Mouse (Mus musculus): Measurements from ENCODE around the gene Lmna. TPM values are rescaled to one million over a fixed set of nuclear protein-coding genes. Genes with fewer than 3 reads are reported as not detected.

Gene Lmna
- polyA plus RNA-seq, 1 experiment = 353 TPM

GRCm38 (mm10) chr3:88512141-88512895, 2.6 kb upstream of the Lmna start:
- H3K27me3 ChIP-seq (ENCODE audit: control insufficient read depth, insufficient read depth, low read length) = no peaks in the 10 kb centered on the region
- H3K36me3 ChIP-seq (ENCODE audit: control insufficient read depth, insufficient read depth, low read length) = no peaks in the 10 kb centered on the region
- H3K27ac ChIP-seq (ENCODE audit: insufficient read depth, low read depth, low read length) = peak overlapping the region; percentile 96
- 34% methylated on average over 6 of the region's 6 CpGs for WGBS
- H3K4me3 ChIP-seq (ENCODE audit: low read depth, low read length) = no peak overlapping the region
- peaks cover 57% of the 10 kb centered on the region for H3K4me1 ChIP-seq (ENCODE audit: control insufficient read depth, insufficient read depth, insufficient read length, low read length)
- TF ChIP-seq POLR2A (IDR thresholded peaks at IDR 0.05; ENCODE audit: low read depth, low read length) (no peak), CTCF (IDR thresholded peaks at IDR 0.05; ENCODE audit: extremely low read depth, insufficient read length, insufficient replicate concordance, low read depth, low read length) (no peak)

- 61% methylated on average over 4 of the region's 4 CpGs for WGBS
- no peaks in the 10 kb centered on the region for H3K36me3 ChIP-seq (ENCODE audit: control insufficient read depth, insufficient read depth, low read length)
- H3K4me3 ChIP-seq (ENCODE audit: low read depth, low read length) = no peak overlapping the region
- peaks cover 57% of the 10 kb centered on the region for H3K4me1 ChIP-seq (ENCODE audit: control insufficient read depth, insufficient read depth, insufficient read length, low read length)
- peak overlapping the region; percentile 96; the same call in 1 of the 2 replicates for H3K27ac ChIP-seq (ENCODE audit: insufficient read depth, low read depth, low read length)
- H3K27me3 ChIP-seq (ENCODE audit: control insufficient read depth, insufficient read depth, low read length) = no peaks in the 10 kb centered on the region
- TF ChIP-seq CTCF (IDR thresholded peaks at IDR 0.05; ENCODE audit: extremely low read depth, insufficient read length, insufficient replicate concordance, low read depth, low read length) = no peak
- no peak for TF ChIP-seq POLR2A (IDR thresholded peaks at IDR 0.05; ENCODE audit: low read depth, low read length)
Observed at GRCm38 (mm10) chr3:88511559-88511958, 1.8 kb upstream of the Lmna start.

GRCm38 (mm10) chr3:88510421-88511289, 899 bp upstream of the Lmna start:
- Histone ChIP-seq H3K4me1 (ENCODE audit: control insufficient read depth, insufficient read depth, insufficient read length, low read length) (peaks cover 51% of the 10 kb centered on the region), H3K27ac (ENCODE audit: insufficient read depth, low read depth, low read length) (peak overlapping the region; percentile 69), H3K27me3 (ENCODE audit: control insufficient read depth, insufficient read depth, low read length) (no peaks in the 10 kb centered on the region), H3K4me3 (ENCODE audit: low read depth, low read length) (peak overlapping the region; percentile 64; the same call in 1 of the 2 replicates), H3K36me3 (ENCODE audit: control insufficient read depth, insufficient read depth, low read length) (no peaks in the 10 kb centered on the region)
- WGBS = 53% methylated on average over 13 of the region's 13 CpGs
- TF ChIP-seq POLR2A (IDR thresholded peaks at IDR 0.05; ENCODE audit: low read depth, low read length) = no peak
- TF ChIP-seq CTCF (IDR thresholded peaks at IDR 0.05; ENCODE audit: extremely low read depth, insufficient read length, insufficient replicate concordance, low read depth, low read length) = no peak

- H3K27ac ChIP-seq (ENCODE audit: insufficient read depth, low read depth, low read length) = peak overlapping the region; percentile 95
- TF ChIP-seq POLR2A (IDR thresholded peaks at IDR 0.05; ENCODE audit: low read depth, low read length) (no peak), CTCF (IDR thresholded peaks at IDR 0.05; ENCODE audit: extremely low read depth, insufficient read length, insufficient replicate concordance, low read depth, low read length) (no peak)
- H3K4me1 ChIP-seq (ENCODE audit: control insufficient read depth, insufficient read depth, insufficient read length, low read length) = peaks cover 37% of the 10 kb centered on the region
- H3K27me3 ChIP-seq (ENCODE audit: control insufficient read depth, insufficient read depth, low read length) = no peaks in the 10 kb centered on the region
- 37% methylated on average over 3 of the region's 3 CpGs for WGBS
- H3K36me3 ChIP-seq (ENCODE audit: control insufficient read depth, insufficient read depth, low read length) = no peaks in the 10 kb centered on the region
- H3K4me3 ChIP-seq (ENCODE audit: low read depth, low read length) = peak overlapping the region; percentile 31
Observed at GRCm38 (mm10) chr3:88509250-88509649, 506 bp downstream of the Lmna start.

GRCm38 (mm10) chr3:88505765-88506164, 4.0 kb downstream of the Lmna start:
- WGBS = 69% methylated on average over 7 of the region's 7 CpGs
- Histone ChIP-seq H3K27ac (ENCODE audit: insufficient read depth, low read depth, low read length) (no peak overlapping the region), H3K4me3 (ENCODE audit: low read depth, low read length) (no peak overlapping the region), H3K4me1 (ENCODE audit: control insufficient read depth, insufficient read depth, insufficient read length, low read length) (peaks cover 20% of the 10 kb centered on the region), H3K27me3 (ENCODE audit: control insufficient read depth, insufficient read depth, low read length) (no peaks in the 10 kb centered on the region), H3K36me3 (ENCODE audit: control insufficient read depth, insufficient read depth, low read length) (no peaks in the 10 kb centered on the region)
- TF ChIP-seq POLR2A (IDR thresholded peaks at IDR 0.05; ENCODE audit: low read depth, low read length) = no peak
- TF ChIP-seq CTCF (IDR thresholded peaks at IDR 0.05; ENCODE audit: extremely low read depth, insufficient read length, insufficient replicate concordance, low read depth, low read length) = no peak

- H3K36me3 ChIP-seq (ENCODE audit: control insufficient read depth, insufficient read depth, low read length) = no peaks in the 10 kb centered on the region
- no peaks in the 10 kb centered on the region for H3K27me3 ChIP-seq (ENCODE audit: control insufficient read depth, insufficient read depth, low read length)
- no peak overlapping the region for H3K4me3 ChIP-seq (ENCODE audit: low read depth, low read length)
- WGBS = 85% methylated on average over 6 of the region's 6 CpGs
- H3K4me1 ChIP-seq (ENCODE audit: control insufficient read depth, insufficient read depth, insufficient read length, low read length) = peaks cover 20% of the 10 kb centered on the region
- TF ChIP-seq CTCF (IDR thresholded peaks at IDR 0.05; ENCODE audit: extremely low read depth, insufficient read length, insufficient replicate concordance, low read depth, low read length) = no peak
- no peak for TF ChIP-seq POLR2A (IDR thresholded peaks at IDR 0.05; ENCODE audit: low read depth, low read length)
- H3K27ac ChIP-seq (ENCODE audit: insufficient read depth, low read depth, low read length) = no peak overlapping the region
Observed at GRCm38 (mm10) chr3:88505081-88505480, 4.7 kb downstream of the Lmna start.

All from small intestine, adult 2 months (tissue).